Comparison of ENCODE assay signal across 13 mouse cellular contexts in genomic region chr3:93052826-93053474, GRCm38 (mm10). TPM values are rescaled to one million over a fixed set of nuclear protein-coding genes. Genes with fewer than 3 reads are reported as not detected.
DNase-seq lines count a peak whose midpoint lies in the region; ATAC-seq and TF ChIP-seq lines count a peak whose summit lies in the region.
"Had no signal": no experiment of that assay in that cellular context is flagged by ENCODE, and none has a peak within 500 bp of the region (broad histone marks: within the 10 kb centered on the region; RNA-seq: fewer than 3 reads in every experiment).

No protein-coding gene starts in this region.

- no peaks in the 10 kb centered on the region for H3K9me3 ChIP-seq in kidney, embryonic 14.5 days (ENCODE audit: control insufficient read depth, low read length)
- H3K9me3 ChIP-seq in MEL (replicated peaks; ENCODE audit: insufficient read depth, low read length): no peaks in the 10 kb centered on the region
- H3K9me3 ChIP-seq: limb, embryonic 13.5 days had no signal

- TF ChIP-seq EP300 in MEL (IDR thresholded peaks at IDR 0.05; ENCODE audit: low read depth in 1 of 2, low read length in 2 of 2): no peak

- ATAC-seq in kidney, embryonic 14.5 days (ENCODE audit: low FRiP score, low TSS enrichment): no peak

- no peak overlapping the region for H3K27ac ChIP-seq in kidney, embryonic 14.5 days (ENCODE audit: low read depth, low read length)
- no peak overlapping the region for H3K27ac ChIP-seq in MEL (ENCODE audit: control insufficient read depth, low read depth, low read length)
- H3K27ac ChIP-seq: limb, embryonic 13.5 days had no signal

- no peaks in the 10 kb centered on the region for H3K36me3 ChIP-seq in kidney, embryonic 14.5 days (ENCODE audit: control insufficient read depth, insufficient read depth, low read length)
- H3K36me3 ChIP-seq in MEL (ENCODE audit: control insufficient read depth in 1 of 2, insufficient read depth in 2 of 2, low read length in 2 of 2): no peaks in the 10 kb centered on the region
- H3K36me3 ChIP-seq: limb, embryonic 13.5 days had no signal

- TF ChIP-seq RAD21 in MEL (IDR thresholded peaks at IDR 0.05; ENCODE audit: low read depth, low read length): peak; percentile 2; the same call in 1 of the 2 replicates

- no peaks in the 10 kb centered on the region for H3K4me1 ChIP-seq in kidney, embryonic 14.5 days (ENCODE audit: control insufficient read depth, insufficient read depth, low read length)
- no peaks in the 10 kb centered on the region for H3K4me1 ChIP-seq in MEL (ENCODE audit: control insufficient read depth in 1 of 2, insufficient read depth in 2 of 2, low read length in 2 of 2)
- H3K4me1 ChIP-seq: limb, embryonic 13.5 days had no signal

- no peak for TF ChIP-seq POLR2A in MEL (IDR thresholded peaks at IDR 0.05; ENCODE audit: control insufficient read depth in 1 of 2, insufficient read depth in 1 of 2, low read depth in 1 of 2, low read length in 2 of 2, poor library complexity in 1 of 2)

- WGBS in kidney, embryonic 14.5 days: 58% methylated on average over 10 of the region's 10 CpGs

- H3K27me3 ChIP-seq in kidney, embryonic 14.5 days (ENCODE audit: control insufficient read depth, insufficient read depth, low read length): no peaks in the 10 kb centered on the region
- no peaks in the 10 kb centered on the region for H3K27me3 ChIP-seq in MEL (ENCODE audit: control insufficient read depth in 1 of 2, insufficient read depth in 2 of 2, low read length in 2 of 2)
- H3K27me3 ChIP-seq: limb, embryonic 13.5 days had no signal

- peak; percentile 41 for DNase-seq in adrenal gland, postnatal 14 days
- DNase-seq in adrenal gland, postnatal 4 days (ENCODE audit: low spot score in 2 of 2): no peak
- DNase-seq in kidney, postnatal 4 days: peak; percentile 29 to 38
- DNase-seq in MEL (ENCODE audit: low read depth, low spot score): peak; percentile 37
- peak; percentile 12 for DNase-seq in induced T-regulatory cell, adult 2 months (ENCODE audit: low read depth)
- DNase-seq in layer of hippocampus, adult 9-10 months (ENCODE audit: low spot score): no peak
- DNase-seq in right cerebral cortex, postnatal 10 days (ENCODE audit: low spot score in 2 of 2): no peak
- DNase-seq: cerebellum, adult 9-11 months had no signal

- no peak overlapping the region for H3K4me2 ChIP-seq in kidney, embryonic 14.5 days (replicated peaks; ENCODE audit: low read depth, low read length)
- H3K4me2 ChIP-seq: limb, embryonic 13.5 days had no signal

- TF ChIP-seq CTCF in MEL (IDR thresholded peaks at IDR 0.05 in 2 of 3, conservative IDR thresholded peaks at IDR 0.05 in 1 of 3; ENCODE audit: control insufficient read depth in 1 of 3, insufficient read depth in 1 of 3, low read depth in 2 of 3, low read length in 3 of 3, poor library complexity in 1 of 3, severe bottlenecking in 1 of 3): peak; percentile 52 to 54 (median 53)

- H3K79me2 ChIP-seq in MEL (ENCODE audit: control insufficient read depth, insufficient read depth, low read length, poor library complexity): no peaks in the 10 kb centered on the region

- no peak overlapping the region for H3K9ac ChIP-seq in kidney, embryonic 14.5 days (ENCODE audit: low read depth, low read length)
- no peak overlapping the region for H3K9ac ChIP-seq in MEL (ENCODE audit: control insufficient read depth, low read depth, low read length, poor library complexity, severe bottlenecking)
- H3K9ac ChIP-seq: limb, embryonic 13.5 days had no signal

- H3K4me3 ChIP-seq in kidney, embryonic 14.5 days (ENCODE audit: low read length): no peak overlapping the region
- no peak overlapping the region for H3K4me3 ChIP-seq in MEL (ENCODE audit: control insufficient read depth in 1 of 2, insufficient read depth in 1 of 2, low read depth in 2 of 2, low read length in 2 of 2)
- H3K4me3 ChIP-seq: limb, embryonic 13.5 days had no signal

TF ChIP-seq in MEL, 35 proteins besides CTCF, POLR2A, EP300 and RAD21:
- TF ChIP-seq ZC3H11A (IDR thresholded peaks at IDR 0.05; ENCODE audit: low read depth, low read length) (no peak), SMC3 (IDR thresholded peaks at IDR 0.05; ENCODE audit: low read depth, low read length) (peak; percentile 45), JUND (IDR thresholded peaks at IDR 0.05; ENCODE audit: low read depth, low read length) (no peak)

RNA-seq across cellular contexts. Expression of gene Gm4858, which starts 15.7 kb away (rescaled TPM):
- total RNA-seq in adrenal gland, postnatal 14 days (2021): not detected in 2 replicates
- not detected for total RNA-seq in adrenal gland, postnatal 4 days (2021)
- polyA plus RNA-seq in kidney, embryonic 14.5 days (2014; fragmentation: Nextera tagmentation; extraction: Ambion mirVana): not detected in 2 replicates
- not detected in 2 replicates for total RNA-seq in MEL (2012; rRNA removed)
- not detected for polyA plus RNA-seq in MEL (2012; ENCODE audit: insufficient read depth in 1 of 2, insufficient read length in 2 of 2, low read depth in 1 of 2, low replicate concordance in 2 of 2, missing spikeins in 1 of 2)
- total RNA-seq: neutrophil, adult 5-6 weeks had no signal
- polyA plus RNA-seq: gonadal fat pad, adult 2 months; limb, embryonic 13.5 days had no signal

RNA-seq across cellular contexts. Expression of gene Lce1m, which starts 34.1 kb away (rescaled TPM):
- total RNA-seq in adrenal gland, postnatal 14 days (2021): not detected in 2 replicates
- total RNA-seq in adrenal gland, postnatal 4 days (2021): not detected
- polyA plus RNA-seq in kidney, embryonic 14.5 days (2014; fragmentation: Nextera tagmentation; extraction: Ambion mirVana): not detected in 2 replicates
- total RNA-seq in MEL (2012; rRNA removed): not detected in 2 replicates
- not detected for polyA plus RNA-seq in MEL (2012; ENCODE audit: insufficient read depth in 1 of 2, insufficient read length in 2 of 2, low read depth in 1 of 2, low replicate concordance in 2 of 2, missing spikeins in 1 of 2)
- total RNA-seq: neutrophil, adult 5-6 weeks had no signal
- polyA plus RNA-seq: C2C12; gonadal fat pad, adult 2 months; limb, embryonic 13.5 days had no signal

RNA-seq across cellular contexts. Expression of gene Crct1, which starts 37.5 kb away (rescaled TPM):
- total RNA-seq in adrenal gland, postnatal 14 days (2021): not detected in 2 replicates
- not detected for total RNA-seq in adrenal gland, postnatal 4 days (2021)
- 0.64 and 0.67 TPM in 2 replicates for polyA plus RNA-seq in kidney, embryonic 14.5 days (2014; fragmentation: Nextera tagmentation; extraction: Ambion mirVana)
- not detected in 2 replicates for total RNA-seq in MEL (2012; rRNA removed)
- polyA plus RNA-seq in MEL (2012; ENCODE audit: insufficient read depth in 1 of 2, insufficient read length in 2 of 2, low read depth in 1 of 2, low replicate concordance in 2 of 2, missing spikeins in 1 of 2): not detected
- total RNA-seq: neutrophil, adult 5-6 weeks had no signal
- polyA plus RNA-seq: C2C12; gonadal fat pad, adult 2 months had no signal

Comparison
In these comparisons a context has a peak if more than half of its experiments do, and no peak if none do; other contexts are left out.
1. DNase-seq: peak in adrenal gland, postnatal 14 days (single experiment), kidney, postnatal 4 days (2 of 2), MEL (single experiment) and induced T-regulatory cell, adult 2 months (single experiment); none in adrenal gland, postnatal 4 days (0 of 2), layer of hippocampus, adult 9-10 months (single experiment) and right cerebral cortex, postnatal 10 days (0 of 2).